ENCODE assay signal across 16 mouse cellular contexts in the genomic region with DNA sequence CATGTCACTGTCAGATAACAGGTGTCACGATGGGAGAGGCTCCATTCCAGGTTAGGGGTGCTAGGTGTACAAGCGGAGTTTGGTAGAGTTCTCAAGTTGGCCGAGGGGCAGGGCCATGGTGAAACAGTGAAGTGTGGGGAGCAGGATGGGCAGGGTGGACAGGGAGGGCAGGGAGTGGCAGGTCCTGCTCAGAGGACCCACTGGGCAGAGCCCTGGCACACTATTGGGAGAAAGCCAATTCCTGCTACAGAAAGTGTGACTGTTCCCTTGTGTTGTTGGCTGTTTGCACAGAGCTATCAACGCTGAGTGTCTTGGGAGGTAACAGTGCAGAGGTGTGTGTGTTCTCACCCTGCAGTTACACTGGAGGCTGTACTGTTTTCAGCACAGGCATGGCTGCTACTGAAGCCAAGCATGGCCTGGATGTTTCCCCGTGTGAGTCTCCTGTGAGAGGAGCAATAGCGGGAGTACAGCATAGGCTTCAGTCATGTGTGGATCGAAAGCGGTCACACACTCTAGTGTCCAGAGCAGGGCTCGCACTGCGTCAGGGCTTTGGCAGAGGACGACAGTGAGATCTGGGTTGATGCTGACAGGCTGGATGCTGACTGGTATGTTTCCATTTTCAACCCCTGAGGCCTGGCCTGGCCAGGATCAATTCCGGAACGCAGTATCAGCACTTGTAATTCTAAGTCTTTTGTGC.
A peak's percentile ranks its signal among the peaks of the same experiment; 100 is the strongest.
DNase-seq lines count a peak whose midpoint lies in the region; ATAC-seq lines count a peak whose summit lies in the region.
"Had no signal": no experiment of that assay in that cellular context is flagged by ENCODE, and none has a peak within 500 bp of the region (broad histone marks: within the 10 kb centered on the region; RNA-seq: fewer than 3 reads in every experiment).

No protein-coding gene starts in this region.

- H3K27me3 ChIP-seq in hindbrain, embryonic 13.5 days: no peaks in the 10 kb centered on the region
- no peaks in the 10 kb centered on the region for H3K27me3 ChIP-seq in hindbrain, embryonic 10.5 days (ENCODE audit: insufficient read depth, poor library complexity, severe bottlenecking)
- H3K27me3 ChIP-seq: CH12.LX; embryonic facial prominence, embryonic 13.5 days; forebrain, embryonic 15.5 days; lung, embryonic 15.5 days; midbrain, embryonic 15.5 days; neural tube, embryonic 15.5 days had no signal

- H3K4me3 ChIP-seq in hindbrain, embryonic 13.5 days: no peak overlapping the region
- no peak overlapping the region for H3K4me3 ChIP-seq in hindbrain, embryonic 10.5 days
- H3K4me3 ChIP-seq: embryonic facial prominence, embryonic 13.5 days; forebrain, embryonic 15.5 days; lung, embryonic 15.5 days; midbrain, embryonic 15.5 days; neural tube, embryonic 15.5 days had no signal

- WGBS in hindbrain, embryonic 13.5 days: 92% methylated on average over 13 of the region's 13 CpGs
- 91% methylated on average over 13 of the region's 13 CpGs for WGBS in hindbrain, embryonic 10.5 days

- intact Hi-C loops in left cerebral cortex, postnatal 4 days (cut with DNase I): no loop called here

- DNase-seq in hindbrain, embryonic 10.5 days (ENCODE audit: low spot score): no peak
- peak; percentile 66 for DNase-seq in brain, adult 2 months (ENCODE audit: low read depth, low spot score)
- DNase-seq in cerebellum, adult 8-10 months: peak; percentile 47
- peak; percentile 38 for DNase-seq in heart, postnatal 4 days
- DNase-seq in frontal cortex, postnatal 36 days (ENCODE audit: low spot score in 2 of 2): no peak
- DNase-seq in left cerebral cortex, postnatal 4 days: no peak
- DNase-seq: adrenal gland, adult 8-10 months; gastrocnemius, postnatal 36 days; kidney, adult 8-10 months had no signal

- no peaks in the 10 kb centered on the region for H3K9me3 ChIP-seq in hindbrain, embryonic 13.5 days
- no peaks in the 10 kb centered on the region for H3K9me3 ChIP-seq in hindbrain, embryonic 10.5 days
- H3K9me3 ChIP-seq: embryonic facial prominence, embryonic 13.5 days; forebrain, embryonic 15.5 days; lung, embryonic 15.5 days; midbrain, embryonic 15.5 days; neural tube, embryonic 15.5 days had no signal

- H3K4me1 ChIP-seq in hindbrain, embryonic 13.5 days (replicated peaks): peaks cover 38% of the 10 kb centered on the region
- peaks cover 28% of the 10 kb centered on the region for H3K4me1 ChIP-seq in hindbrain, embryonic 10.5 days (replicated peaks)

- no peaks in the 10 kb centered on the region for H3K36me3 ChIP-seq in hindbrain, embryonic 13.5 days
- H3K36me3 ChIP-seq in hindbrain, embryonic 10.5 days: no peaks in the 10 kb centered on the region
- H3K36me3 ChIP-seq: embryonic facial prominence, embryonic 13.5 days; forebrain, embryonic 15.5 days; lung, embryonic 15.5 days; midbrain, embryonic 15.5 days; neural tube, embryonic 15.5 days had no signal

- H3K27ac ChIP-seq in hindbrain, embryonic 13.5 days: peak overlapping the region; percentile 10; the same call in 1 of the 2 replicates
- no peak overlapping the region for H3K27ac ChIP-seq in hindbrain, embryonic 10.5 days
- H3K27ac ChIP-seq: embryonic facial prominence, embryonic 13.5 days; forebrain, embryonic 15.5 days; lung, embryonic 15.5 days; midbrain, embryonic 15.5 days; neural tube, embryonic 15.5 days had no signal

- no peak overlapping the region for H3K4me2 ChIP-seq in hindbrain, embryonic 13.5 days
- H3K4me2 ChIP-seq: embryonic facial prominence, embryonic 13.5 days; forebrain, embryonic 15.5 days; lung, embryonic 15.5 days; midbrain, embryonic 15.5 days; neural tube, embryonic 15.5 days had no signal

- no peak overlapping the region for H3K9ac ChIP-seq in hindbrain, embryonic 13.5 days
- H3K9ac ChIP-seq: embryonic facial prominence, embryonic 13.5 days; forebrain, embryonic 15.5 days; lung, embryonic 15.5 days; midbrain, embryonic 15.5 days; neural tube, embryonic 15.5 days had no signal

- no peak for ATAC-seq in hindbrain, embryonic 13.5 days (ENCODE audit: low FRiP score)
- ATAC-seq: forebrain, embryonic 15.5 days; midbrain, embryonic 15.5 days had no signal

Comparison
In these comparisons a context has a peak if more than half of its experiments do, and no peak if none do; other contexts are left out.
1. DNase-seq: peak in brain, adult 2 months (single experiment), cerebellum, adult 8-10 months (single experiment) and heart, postnatal 4 days (single experiment); none in hindbrain, embryonic 10.5 days (single experiment), frontal cortex, postnatal 36 days (0 of 2) and left cerebral cortex, postnatal 4 days (single experiment).